Mouse (Mus musculus): ENCODE results near the gene Fgfr2. TPM values are rescaled to one million over a fixed set of nuclear protein-coding genes. Genes with fewer than 3 reads are reported as not detected.

The Fgfr2 gene
- polyA plus RNA-seq, 1 experiment from 2014 or later: not detected

DNA sequence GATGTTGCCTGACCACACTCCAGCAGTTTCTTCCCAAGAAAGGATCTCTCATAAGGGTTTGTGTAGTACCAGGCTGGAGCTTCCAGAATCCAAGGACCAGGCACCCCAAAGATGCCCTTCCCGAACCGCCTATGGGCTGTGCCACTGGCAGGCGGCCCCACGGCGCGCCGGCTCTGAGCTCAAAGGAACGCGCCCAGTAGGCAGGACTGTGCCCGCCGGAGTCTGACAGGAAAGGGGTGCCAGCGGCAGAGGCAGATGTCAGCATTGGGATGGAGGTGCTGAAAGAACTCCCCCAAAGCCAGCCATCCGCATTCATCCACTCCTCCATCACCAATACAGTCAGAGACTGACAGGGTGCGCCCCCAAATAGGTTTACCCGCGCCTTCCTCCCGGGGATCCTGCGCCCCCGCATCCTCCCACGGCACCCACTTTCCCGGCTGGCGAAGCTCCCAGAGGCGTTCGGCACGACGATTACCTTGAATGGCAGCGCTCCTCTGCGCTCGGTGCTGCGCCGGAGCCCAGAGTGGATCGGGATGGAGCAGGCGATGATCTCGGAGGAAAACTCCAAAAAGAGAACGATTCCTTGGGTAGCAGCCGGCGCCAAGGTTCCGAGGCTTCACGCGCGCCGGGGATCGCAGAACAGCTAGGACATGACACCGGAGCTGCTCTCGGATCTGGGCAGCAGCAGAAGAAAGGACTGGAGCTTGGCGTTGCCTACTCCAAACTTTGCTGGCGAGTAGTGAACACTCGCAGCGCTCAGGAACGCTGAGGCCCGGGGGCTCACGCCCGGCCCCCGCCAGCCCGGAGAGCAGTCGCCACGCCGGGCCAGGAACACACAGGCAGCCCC, 2857.6 kb downstream of the Fgfr2 start:
- WGBS (ENCODE audit: missing documents): 1% methylated on average over 58 of the region's 58 CpGs
- no peak overlapping the region for H3K27ac ChIP-seq
- no peaks in the 10 kb centered on the region for H3K79me2 ChIP-seq (ENCODE audit: inconsistent target)
- no peak overlapping the region for H3K4me3 ChIP-seq (ENCODE audit: inconsistent target)
- no peaks in the 10 kb centered on the region for H3K36me3 ChIP-seq (ENCODE audit: inconsistent target)

GRCm38 (mm10) chr7:130264616-130265318, 2858.4 kb downstream of the Fgfr2 start:
- WGBS (ENCODE audit: missing documents): 3% methylated on average over 41 of the region's 41 CpGs
- H3K36me3 ChIP-seq (ENCODE audit: inconsistent target): no peaks in the 10 kb centered on the region
- H3K27ac ChIP-seq: no peak overlapping the region
- H3K4me3 ChIP-seq (ENCODE audit: inconsistent target): no peak overlapping the region
- no peaks in the 10 kb centered on the region for H3K79me2 ChIP-seq (ENCODE audit: inconsistent target)

GRCm38 (mm10) chr7:130263799-130264351, 2859.3 kb downstream of the Fgfr2 start:
- WGBS (ENCODE audit: missing documents): 14% methylated on average over 20 of the region's 20 CpGs
- Histone ChIP-seq H3K36me3 (ENCODE audit: inconsistent target) (no peaks in the 10 kb centered on the region), H3K27ac (no peak overlapping the region), H3K79me2 (ENCODE audit: inconsistent target) (no peaks in the 10 kb centered on the region), H3K4me3 (ENCODE audit: inconsistent target) (no peak overlapping the region)

GRCm38 (mm10) chr7:130263233-130263594, 2859.9 kb downstream of the Fgfr2 start:
- no peak overlapping the region for H3K27ac ChIP-seq
- WGBS (ENCODE audit: missing documents): 42% methylated on average over 4 of the region's 4 CpGs
- H3K36me3 ChIP-seq (ENCODE audit: inconsistent target): no peaks in the 10 kb centered on the region
- no peaks in the 10 kb centered on the region for H3K79me2 ChIP-seq (ENCODE audit: inconsistent target)
- no peak overlapping the region for H3K4me3 ChIP-seq (ENCODE audit: inconsistent target)

DNA sequence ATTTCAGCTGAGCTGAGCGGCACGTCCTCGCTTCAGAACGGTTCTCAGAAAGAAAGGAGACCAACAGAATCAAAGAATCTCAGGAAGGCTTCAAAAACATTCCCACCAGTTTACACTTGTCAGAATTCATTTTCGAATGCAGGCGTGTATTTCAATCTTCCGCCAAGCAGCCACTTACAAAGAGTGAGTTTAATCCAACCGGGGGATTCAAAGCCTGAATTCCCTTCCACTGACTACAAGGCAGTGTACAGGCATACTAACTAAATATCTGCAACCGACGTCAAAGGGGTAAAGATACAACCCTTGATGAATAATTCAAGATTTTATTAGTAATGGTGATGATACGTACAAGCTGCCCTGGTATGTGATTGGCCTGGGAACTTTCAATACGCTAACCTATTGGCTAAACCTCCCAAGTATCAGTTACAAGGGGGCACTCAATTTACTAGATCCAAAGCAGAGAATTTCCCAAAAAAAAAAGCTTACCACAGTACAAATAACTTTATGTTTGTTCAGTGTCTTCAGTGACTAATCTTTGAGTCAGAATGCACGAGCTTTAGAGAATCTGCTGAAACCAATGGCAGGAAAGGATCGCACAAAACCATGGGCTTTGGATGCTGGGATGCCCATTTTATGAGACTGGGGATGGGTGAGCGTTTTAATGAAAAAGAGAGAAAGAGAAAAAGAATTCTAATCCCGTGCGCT, 2860.5 kb downstream of the Fgfr2 start:
- WGBS (ENCODE audit: missing documents): 40% methylated on average over 17 of the region's 17 CpGs
- H3K4me3 ChIP-seq (ENCODE audit: inconsistent target): no peak overlapping the region
- no peaks in the 10 kb centered on the region for H3K36me3 ChIP-seq (ENCODE audit: inconsistent target)
- no peaks in the 10 kb centered on the region for H3K79me2 ChIP-seq (ENCODE audit: inconsistent target)
- H3K27ac ChIP-seq: no peak overlapping the region

DNA sequence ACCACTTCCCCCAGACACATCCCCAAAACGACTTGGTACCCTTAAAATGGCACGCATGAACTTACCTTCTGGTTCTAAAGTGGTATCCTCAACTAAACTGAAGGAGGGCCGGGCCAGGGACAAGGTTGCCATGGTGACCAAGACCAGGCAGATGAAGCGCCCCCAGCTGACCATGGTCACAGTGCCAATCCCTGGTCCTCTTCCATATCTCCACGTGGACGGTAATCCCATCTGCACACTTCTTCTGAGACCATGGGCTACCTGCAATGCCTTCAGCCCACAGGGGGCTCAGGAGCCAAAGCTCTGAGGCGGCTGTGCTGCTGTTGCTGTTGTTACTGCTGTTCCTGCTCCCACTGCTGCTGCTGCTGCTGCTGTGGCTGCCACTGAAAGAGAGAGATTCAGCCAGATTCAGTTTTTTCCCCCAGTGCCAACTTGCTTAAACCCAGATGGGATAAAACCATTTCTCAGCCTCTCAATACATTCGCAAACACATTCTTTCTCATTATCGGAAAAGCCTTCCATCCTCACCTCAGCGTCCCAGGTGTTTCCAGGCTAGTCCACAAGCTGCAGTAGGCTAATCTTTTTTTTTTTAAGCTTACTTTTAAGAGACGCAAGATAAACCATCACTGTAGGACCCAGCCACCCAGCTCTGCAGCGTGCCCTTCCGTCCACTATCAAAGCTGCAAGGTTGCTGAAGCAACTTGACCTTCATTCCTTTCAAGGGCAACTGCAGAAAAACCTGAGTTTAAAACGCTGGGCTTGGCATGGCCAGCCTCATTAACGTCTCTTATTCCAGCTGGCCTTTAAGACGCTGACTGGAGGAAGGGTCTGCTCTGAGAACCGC, 2861.2 kb downstream of the Fgfr2 start:
- Histone ChIP-seq H3K27ac (no peak overlapping the region), H3K36me3 (ENCODE audit: inconsistent target) (no peaks in the 10 kb centered on the region)
- 48% methylated on average over 17 of the region's 17 CpGs for WGBS (ENCODE audit: missing documents)

GRCm38 (mm10) chr7:130260905-130261683, 2862.1 kb downstream of the Fgfr2 start:
- 85% methylated on average over 20 of the region's 20 CpGs for WGBS (ENCODE audit: missing documents)
- H3K79me2 ChIP-seq (ENCODE audit: inconsistent target): no peaks in the 10 kb centered on the region
- no peak overlapping the region for H3K27ac ChIP-seq
- H3K36me3 ChIP-seq (ENCODE audit: inconsistent target): no peaks in the 10 kb centered on the region
- H3K4me3 ChIP-seq (ENCODE audit: inconsistent target): no peak overlapping the region

More for the DNA sequence above, 2861.2 kb downstream of the Fgfr2 start:
- H3K4me3 ChIP-seq (ENCODE audit: inconsistent target): no peak overlapping the region
- H3K79me2 ChIP-seq (ENCODE audit: inconsistent target): no peaks in the 10 kb centered on the region

DNA sequence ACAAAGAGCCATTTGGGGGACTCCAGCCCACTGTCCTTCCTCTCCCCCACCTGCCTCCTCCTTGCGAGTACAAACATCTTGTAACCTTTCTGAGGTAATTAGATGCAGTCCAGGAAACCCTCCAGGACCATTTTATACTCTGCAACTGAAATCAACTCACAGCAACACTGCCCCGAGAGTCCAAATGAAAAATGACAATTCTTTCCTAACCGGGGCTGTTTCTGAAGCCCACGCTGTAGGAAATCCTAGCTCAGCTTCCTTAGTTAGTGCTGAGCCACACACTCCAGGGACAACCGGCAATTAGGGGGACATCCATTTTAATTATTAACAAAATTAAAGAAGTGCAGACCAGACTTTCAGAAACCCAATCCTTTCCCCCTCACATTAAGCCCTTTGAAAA, 2863.1 kb downstream of the Fgfr2 start:
- WGBS (ENCODE audit: missing documents): 27% methylated on average over 5 of the region's 5 CpGs
- Histone ChIP-seq H3K27ac (no peak overlapping the region), H3K79me2 (ENCODE audit: inconsistent target) (no peaks in the 10 kb centered on the region), H3K36me3 (ENCODE audit: inconsistent target) (no peaks in the 10 kb centered on the region), H3K4me3 (ENCODE audit: inconsistent target) (no peak overlapping the region)

DNA sequence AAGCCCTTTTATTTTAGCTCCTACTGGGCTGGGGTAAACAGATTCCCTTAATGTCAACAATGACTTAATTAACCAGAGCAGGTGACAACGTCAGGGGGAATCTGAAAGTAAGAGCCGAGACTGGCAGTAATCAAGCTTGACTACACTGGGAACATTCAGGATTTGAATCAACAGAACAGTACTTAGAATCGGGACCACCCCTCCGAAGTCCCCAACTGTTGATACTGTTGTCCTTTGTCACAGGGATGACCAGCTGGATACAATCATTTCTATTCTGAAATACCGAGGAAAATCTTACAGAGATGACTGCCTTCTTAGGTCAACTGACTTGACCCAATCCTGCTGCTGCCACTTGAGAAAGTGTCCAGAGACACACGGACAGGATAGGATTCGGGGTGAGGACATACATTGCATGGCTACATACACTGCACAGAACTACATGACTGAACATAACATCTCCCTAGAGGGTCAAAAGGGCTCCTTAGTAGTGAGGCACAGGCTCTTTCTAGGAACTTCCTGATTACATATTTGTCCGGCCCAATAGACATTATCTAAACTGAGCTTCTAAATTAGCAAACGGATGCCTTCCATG, 2864.3 kb downstream of the Fgfr2 start:
- Histone ChIP-seq H3K27ac (no peak overlapping the region), H3K79me2 (ENCODE audit: inconsistent target) (no peaks in the 10 kb centered on the region), H3K4me3 (ENCODE audit: inconsistent target) (no peak overlapping the region), H3K36me3 (ENCODE audit: inconsistent target) (no peaks in the 10 kb centered on the region)
- 46% methylated on average over 9 of the region's 9 CpGs for WGBS (ENCODE audit: missing documents)

- Histone ChIP-seq H3K79me2 (ENCODE audit: inconsistent target) (no peaks in the 10 kb centered on the region), H3K4me3 (ENCODE audit: inconsistent target) (no peak overlapping the region), H3K27ac (no peak overlapping the region), H3K36me3 (ENCODE audit: inconsistent target) (no peaks in the 10 kb centered on the region)
- WGBS (ENCODE audit: missing documents): 46% methylated on average over 8 of the region's 8 CpGs
Measured at GRCm38 (mm10) chr7:130257991-130258703, 2865.0 kb downstream of the Fgfr2 start.

- Histone ChIP-seq H3K79me2 (ENCODE audit: inconsistent target) (no peaks in the 10 kb centered on the region), H3K27ac (no peak overlapping the region), H3K4me3 (ENCODE audit: inconsistent target) (no peak overlapping the region), H3K36me3 (ENCODE audit: inconsistent target) (no peaks in the 10 kb centered on the region)
- WGBS (ENCODE audit: missing documents): 49% methylated on average over 4 of the region's 4 CpGs
Measured at GRCm38 (mm10) chr7:130253264-130253663, 2869.9 kb downstream of the Fgfr2 start.

DNA sequence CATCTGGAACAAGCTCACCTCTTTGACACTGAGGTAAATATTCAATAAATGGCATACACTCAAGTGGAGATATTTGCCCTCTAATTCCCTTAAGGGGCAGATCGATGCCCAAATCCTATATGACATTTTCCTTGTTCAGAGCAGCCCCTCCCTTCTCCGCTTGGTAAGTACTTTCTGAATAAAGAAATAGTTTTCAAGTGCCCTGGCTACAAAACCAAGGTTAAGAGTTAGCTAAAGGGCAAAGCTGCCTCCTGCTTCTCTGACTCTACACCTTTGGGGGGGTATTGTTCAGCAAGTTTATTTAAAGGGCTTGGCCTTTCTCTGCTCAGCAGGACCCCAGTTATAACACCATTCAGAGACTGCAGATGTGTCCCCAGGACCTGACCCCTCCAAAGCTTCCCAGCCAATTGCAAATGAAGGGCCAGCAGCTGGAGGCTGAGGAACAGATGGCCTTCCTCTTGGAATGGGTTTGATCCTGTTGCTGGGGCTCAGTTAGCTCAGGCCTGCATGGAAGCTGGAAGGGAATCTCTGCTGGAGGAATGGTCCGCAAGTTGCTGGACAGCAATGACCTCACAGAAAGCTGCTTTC, 2871.1 kb downstream of the Fgfr2 start:
- H3K4me3 ChIP-seq (ENCODE audit: inconsistent target): no peak overlapping the region
- WGBS (ENCODE audit: missing documents): 82% methylated on average over 3 of the region's 3 CpGs
- H3K79me2 ChIP-seq (ENCODE audit: inconsistent target): no peaks in the 10 kb centered on the region
- H3K36me3 ChIP-seq (ENCODE audit: inconsistent target): no peaks in the 10 kb centered on the region
- H3K27ac ChIP-seq: no peak overlapping the region

All from macrophage (primary cell).